Mouse (Mus musculus) layer of hippocampus, adult 9-10 months (tissue): ENCODE data around the gene Them5.

Experiments
- DNase-seq: peaks from one replicate; pipeline ENCODE4 v3.0.0; 2022; ENCODE audit warnings: low spot score

The Them5 gene

DNA sequence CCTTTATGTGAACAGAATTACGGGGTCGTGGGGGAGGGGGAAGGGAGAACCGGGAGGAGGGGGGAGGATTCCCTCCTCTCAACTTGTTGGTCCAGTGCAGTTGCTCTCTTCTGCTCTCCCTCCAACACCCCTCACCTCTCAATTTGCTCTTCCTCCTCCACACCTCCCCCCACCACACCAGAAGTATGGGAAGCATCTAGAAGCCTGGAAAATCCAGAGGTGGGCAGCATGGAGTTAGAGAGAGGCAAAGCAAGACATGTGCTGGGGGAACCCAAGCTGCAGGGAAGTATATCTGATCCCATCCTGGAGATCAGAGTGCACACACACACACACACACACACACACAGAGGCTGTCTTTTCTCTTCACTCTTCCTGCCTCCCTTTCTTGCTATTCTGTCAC lies 30.1 kb downstream of the Them5 start:
- DNase-seq = no peak

DNA sequence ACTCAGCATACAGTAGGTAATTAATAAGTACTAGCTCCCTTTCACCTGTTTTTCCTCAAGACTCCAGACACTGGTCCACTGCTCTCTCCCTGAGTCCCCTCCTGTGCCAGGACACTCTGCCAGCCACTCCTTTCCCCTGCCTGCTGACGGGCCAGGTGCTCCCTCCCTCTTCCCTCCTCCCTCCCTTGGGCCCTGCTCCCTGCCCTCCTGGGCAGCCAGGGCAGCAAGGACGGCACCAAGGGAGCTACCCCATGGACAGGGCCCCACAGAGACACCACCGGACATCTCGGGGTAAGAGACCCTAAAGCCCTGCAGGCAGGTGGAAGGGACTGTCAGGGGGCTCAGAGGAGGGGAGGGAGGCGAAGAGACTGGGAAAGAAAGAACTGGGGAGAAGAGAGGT lies 30.7 kb downstream of the Them5 start, which contains the start of gene Rorc:
Gene Rorc, plus strand, starts transcription at position 154 of the 400 bp plus-strand sequence.
- no peak for DNase-seq

DNA sequence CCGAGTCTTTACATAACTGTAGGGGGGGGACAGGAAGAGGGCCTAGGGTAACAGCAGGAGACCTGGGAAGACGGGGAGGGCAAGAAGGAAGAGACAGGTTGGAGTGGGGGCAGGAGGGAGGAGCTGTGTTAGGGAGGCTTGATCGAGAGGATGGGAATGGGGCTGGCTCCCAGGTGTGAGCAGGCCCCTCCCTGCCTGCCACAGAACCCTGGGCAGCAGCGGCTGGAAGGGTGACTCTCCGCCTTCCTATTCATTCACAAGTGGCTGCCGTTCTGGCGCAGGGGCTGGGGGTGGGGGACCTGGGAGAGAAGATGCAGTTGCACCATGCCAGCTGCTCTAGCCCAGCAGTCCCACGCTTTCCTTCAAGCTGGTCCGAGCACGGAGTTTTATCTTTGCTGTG lies 31.2 kb downstream of the Them5 start:
- no peak for DNase-seq

DNA sequence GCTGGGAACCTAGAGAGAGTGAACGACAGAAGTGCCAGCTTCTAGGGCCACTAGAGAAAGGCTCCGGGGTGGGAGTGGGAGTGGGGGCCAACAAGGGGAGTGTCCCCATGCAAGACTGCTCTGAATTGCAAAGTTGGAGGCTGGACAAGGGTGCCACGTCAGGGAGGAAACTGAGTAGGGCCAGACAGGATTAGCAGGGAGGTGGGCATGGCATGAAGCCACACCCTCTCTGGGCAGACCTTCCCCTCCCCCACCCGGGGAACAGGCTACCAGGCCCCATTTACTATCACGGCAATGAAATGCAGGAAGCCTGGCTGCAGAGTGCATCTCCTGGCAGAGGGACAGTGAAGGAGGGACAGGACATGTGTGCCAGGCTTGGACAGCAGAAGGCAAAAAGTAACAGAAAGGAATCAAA lies 31.7 kb downstream of the Them5 start:
- no peak for DNase-seq

DNA sequence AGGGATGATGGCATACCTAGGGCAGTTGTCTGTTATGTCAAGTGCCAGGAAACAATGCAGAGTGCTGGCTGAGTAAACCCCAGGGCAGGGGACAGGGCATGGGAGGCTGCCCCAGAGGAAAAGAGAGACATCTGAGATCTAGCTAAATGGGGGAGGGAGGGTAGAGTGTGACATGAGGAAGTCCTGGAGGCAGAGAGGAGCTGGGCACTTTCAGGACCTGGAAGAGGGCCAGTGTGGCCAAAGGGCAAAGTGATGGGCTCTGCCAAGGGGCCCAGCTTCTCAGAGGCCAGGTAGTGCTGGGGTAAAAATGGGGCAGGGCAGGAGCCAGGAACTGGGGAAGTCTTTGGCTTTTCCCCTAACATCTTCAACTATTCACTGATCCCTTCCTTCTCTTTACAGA lies 32.7 kb downstream of the Them5 start:
- no peak for DNase-seq

DNA sequence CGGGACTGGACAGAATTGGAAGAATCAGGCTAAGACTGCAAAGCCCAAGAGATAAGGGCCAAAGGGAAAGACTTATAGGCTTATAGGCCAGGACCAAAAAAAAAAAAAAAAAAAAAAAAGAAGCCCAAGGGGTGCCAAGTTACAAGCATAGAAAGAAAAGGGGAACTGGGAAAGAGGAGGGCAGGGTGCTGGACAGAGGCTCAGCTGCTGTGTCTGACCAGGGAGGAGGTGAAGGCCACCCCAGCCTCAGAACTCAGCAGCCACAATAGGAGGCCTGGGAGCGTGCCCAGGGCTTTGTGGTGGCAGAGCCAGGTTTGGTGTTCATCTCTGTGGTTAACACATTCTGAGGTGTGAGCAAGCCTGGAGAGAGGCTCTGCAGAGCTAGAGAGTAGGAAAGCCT lies 33.2 kb downstream of the Them5 start:
- no peak for DNase-seq

DNA sequence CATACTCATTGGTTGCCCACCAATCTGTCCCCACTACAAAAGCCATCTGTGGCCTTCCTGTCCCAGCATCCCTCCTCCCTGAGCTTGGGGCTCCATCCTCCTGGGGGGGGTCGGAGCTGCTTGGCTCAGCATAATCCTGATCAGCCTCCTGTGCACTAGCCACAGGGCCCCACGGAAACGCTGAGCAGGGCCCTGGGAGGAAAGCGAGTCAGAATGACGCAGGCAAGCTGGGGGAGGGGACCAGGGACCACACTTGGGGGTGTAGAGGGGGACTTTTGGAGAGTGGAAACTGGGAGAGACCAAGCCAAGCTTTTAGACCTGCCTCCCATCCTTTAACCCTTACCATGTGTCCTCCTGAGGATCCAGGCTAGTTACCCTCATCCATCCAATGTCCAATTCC lies 34.0 kb downstream of the Them5 start:
- DNase-seq = no peak

DNA sequence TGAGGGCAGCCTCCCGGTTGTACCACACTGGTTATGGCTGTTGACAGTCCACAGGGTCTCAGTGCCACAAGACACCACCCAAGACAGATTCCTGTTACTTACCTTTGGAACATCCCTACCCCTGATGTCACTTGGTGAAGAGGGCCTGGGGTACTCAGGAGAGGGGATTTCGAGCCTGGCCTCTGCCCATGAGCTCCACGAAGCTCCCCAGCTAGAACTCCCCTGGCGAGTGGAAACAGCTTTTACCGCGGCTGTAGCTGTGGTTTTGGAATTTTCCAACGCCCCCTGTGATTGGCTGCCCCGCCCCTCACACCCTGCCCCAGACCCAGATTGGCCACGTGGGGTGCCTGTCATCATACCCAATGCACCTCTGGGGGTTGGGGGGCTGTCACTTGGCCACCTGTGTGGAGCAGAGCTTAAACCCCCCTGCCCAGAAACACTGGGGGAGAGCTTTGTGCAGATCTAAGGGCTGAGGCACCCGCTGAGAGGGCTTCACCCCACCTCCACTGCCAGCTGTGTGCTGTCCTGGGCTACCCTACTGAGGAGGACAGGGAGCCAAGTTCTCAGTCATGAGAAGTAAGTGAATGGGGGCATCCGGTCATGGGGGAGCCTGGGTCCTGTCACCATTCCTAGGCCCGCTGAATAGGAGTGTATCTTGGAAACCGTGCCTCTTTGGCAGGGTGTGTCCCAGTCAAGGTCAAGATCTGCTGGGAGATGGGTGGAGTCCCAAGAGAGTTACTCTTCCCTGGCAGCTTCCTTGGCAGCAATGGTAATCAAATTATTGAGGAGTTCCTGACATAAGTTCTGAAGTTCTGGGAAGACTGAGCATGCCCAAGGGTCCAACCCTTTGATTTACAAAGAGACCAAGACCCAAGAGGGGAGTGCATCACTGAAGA lies 35.4 kb downstream of the Them5 start:
- no peak for DNase-seq

DNA sequence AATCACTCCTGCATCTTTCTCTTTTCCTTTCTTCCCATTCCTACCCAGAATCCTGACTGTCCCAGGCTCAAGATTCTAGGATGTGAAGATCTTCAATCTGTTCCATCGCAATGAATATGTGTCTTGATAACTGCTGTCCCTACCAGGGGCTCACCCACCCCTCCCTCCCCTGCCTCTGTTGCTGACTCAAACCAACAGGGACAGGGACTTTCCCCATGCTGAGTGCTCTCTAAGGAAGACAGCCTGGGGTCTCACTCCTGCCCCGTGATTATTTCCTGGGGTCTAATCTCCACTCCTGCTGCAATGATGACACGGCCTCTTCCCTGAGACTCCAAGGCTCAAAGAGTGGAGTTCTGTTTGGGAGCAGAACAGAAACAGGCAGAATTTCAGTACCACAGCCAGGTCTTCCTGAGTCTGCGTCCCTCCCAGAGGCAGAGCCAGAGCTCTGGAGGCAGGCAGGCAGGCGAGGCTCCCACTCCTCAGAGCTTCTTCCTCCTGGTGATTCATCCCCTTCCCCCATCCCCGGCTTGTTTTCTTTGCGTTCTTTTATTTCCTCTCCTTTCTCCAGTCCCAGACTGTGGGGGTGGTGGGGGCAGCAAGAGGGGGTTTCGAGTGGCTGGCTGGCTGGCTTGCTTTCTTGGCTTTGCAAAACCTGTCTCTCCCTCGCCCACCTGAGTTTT lies 38.1 kb downstream of the Them5 start:
- no peak for DNase-seq

DNA sequence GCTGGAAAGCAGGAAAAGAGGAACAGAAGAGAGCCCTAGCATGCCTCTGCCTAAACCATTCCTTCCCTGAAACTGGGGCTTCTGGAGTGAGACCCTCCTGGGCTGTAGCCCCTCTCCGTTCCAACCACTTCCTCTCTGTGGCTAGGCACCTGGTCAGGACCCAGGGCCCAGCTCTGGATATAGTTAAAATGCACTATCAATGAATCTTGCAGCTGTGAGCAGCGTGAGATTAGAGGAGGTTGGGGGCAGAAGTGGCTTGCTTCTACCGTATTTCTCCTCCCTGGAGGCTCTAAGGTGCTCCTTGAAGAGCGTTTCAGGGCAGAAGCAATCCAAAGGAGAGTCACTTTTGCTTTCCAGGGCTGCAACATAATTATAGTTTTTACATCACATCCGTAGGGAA lies 40.4 kb downstream of the Them5 start:
- DNase-seq = no peak

DNA sequence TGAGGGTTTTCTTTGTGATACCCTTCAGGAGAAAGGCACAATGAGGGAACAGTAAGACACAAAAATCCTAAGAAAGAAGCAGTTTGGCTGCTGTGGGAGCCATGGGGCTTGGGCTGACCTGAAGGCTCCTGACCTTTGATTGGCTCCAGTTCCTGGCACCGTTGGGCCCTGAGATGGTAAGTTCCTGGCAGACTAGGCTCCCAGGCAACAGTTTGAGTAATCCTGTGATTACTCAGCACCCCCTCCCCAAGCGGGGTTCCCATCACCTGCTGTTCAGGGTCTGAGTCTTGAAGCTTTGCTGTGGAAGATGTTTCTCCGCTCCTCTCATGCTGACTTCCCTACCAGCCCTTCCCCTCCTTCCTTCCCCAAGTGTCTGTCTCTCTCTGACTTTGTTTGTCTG lies 41.6 kb downstream of the Them5 start:
- no peak for DNase-seq

DNA sequence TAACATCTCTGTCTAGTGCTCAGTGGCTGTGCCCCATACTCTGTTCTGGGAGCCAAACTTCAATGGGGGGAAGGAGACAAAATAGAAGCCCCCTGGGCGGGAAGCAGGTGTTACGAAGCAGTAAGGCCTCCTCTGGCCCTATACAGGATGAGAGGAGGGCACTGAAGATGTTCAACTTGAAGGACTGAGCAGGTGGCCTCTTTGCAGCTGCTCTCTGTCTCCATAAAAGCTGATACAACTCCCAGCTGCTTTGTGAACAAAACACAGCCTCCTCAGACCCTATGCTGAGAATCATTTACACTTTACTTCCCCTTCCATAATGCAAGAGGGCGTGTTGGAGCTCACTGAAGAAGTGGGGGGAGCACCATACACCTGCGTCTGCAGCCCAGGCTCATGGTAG lies 44.8 kb downstream of the Them5 start:
- DNase-seq = no peak

DNA sequence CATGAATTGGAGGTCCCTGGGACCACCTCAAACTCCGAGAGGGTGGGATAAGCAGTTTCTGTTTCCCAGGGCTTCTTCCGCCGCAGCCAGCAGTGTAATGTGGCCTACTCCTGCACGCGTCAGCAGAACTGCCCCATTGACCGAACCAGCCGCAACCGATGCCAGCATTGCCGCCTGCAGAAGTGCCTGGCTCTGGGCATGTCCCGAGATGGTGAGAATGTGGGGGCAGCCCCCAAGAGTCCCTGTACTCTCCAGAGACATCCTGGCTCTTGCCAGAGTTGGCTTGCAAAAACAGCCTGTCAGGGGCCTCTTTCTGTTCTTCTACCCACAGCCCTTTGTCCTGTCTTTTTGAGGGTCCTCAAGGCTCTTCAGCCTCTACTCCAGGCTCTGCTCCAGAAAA lies 45.5 kb downstream of the Them5 start:
- DNase-seq = no peak

DNA sequence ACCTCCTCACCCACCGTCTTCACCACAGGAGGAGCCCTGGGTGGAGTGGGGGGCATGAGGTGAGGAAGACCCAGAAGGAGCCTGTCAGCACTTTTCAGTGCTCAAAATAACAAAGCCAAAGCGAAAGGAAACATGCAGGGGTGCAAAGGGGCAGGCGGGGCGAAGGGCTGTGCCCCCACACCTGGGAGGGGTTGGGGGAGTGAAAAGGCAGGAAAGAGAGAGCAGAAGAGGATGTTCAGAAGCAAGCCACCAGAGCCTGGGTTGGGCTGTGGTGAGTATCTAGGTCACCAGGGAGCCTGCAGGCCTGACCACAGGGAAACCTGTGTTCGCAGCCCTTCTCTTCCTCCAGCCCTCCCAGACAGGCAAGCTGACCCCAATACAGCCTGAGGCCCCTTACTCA lies 46.1 kb downstream of the Them5 start:
- DNase-seq = no peak

DNA sequence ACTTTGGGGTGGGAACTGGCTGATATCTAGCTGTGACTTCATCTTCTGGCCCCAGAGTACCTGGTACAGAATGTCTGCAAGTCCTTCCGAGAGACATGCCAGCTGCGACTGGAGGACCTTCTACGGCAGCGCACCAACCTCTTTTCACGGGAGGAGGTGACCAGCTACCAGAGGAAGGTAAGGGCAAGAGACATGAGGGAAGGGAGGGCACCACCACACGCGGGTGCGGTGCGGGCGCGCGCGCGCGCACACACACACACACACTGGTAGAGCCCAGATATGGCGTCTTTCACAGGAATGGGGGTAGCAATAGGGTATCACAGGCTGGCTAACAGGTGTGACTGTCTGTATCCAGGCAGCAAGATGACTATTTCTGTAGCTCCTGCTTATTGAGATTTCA lies 47.5 kb downstream of the Them5 start:
- no peak for DNase-seq

DNA sequence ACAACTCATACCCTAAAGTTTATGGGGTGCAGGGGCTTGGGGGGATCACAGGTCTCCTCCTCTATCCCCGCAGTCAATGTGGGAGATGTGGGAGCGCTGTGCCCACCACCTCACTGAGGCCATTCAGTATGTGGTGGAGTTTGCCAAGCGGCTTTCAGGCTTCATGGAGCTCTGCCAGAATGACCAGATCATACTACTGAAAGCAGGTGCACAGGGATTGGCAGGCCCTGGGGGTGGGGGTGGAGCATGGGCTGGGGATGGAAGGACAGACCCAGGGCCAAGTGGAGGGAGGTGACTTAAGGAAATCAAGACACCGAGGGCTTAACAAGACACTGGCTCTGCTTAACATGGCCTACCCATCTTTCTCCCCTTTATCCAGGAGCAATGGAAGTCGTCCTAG lies 49.1 kb downstream of the Them5 start:
- DNase-seq = no peak

DNA sequence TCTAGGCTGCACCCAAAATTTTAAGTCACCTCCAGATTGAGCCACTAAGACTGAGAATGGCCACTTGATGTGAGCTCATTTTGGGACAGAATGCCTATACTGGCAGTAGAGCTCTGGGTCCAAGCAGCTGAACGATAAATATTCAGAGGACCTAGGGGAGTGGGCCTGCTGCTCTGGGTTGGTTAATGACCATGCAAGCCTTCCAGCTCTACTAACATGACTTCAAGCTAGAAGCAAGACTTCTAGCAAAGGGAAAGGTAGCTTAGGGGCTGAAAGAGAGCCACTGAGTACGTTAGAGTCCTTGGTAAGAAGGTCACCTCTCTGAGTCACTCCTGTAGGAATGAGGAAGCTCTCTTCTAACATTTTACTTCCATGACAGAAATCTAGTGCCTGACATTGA lies 50.2 kb downstream of the Them5 start:
- no peak for DNase-seq

DNA sequence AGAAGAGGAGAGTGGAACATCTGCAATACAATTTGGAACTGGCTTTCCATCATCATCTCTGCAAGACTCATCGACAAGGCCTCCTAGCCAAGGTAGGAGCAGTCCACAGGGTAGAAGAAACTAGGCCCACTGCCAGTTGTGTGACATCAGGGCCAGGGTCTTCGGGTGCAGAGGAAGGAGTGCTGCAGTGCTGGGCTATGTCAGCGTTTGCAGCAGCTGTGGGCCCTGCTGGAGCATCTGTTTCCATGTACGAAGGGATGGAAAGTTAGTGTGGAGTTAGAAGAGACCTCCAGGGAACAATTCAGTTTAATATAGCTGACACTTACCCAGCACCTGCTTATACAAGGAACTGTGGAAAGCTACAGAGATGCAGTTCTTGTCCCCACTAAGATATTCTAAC lies 51.1 kb downstream of the Them5 start:
- DNase-seq = no peak

DNA sequence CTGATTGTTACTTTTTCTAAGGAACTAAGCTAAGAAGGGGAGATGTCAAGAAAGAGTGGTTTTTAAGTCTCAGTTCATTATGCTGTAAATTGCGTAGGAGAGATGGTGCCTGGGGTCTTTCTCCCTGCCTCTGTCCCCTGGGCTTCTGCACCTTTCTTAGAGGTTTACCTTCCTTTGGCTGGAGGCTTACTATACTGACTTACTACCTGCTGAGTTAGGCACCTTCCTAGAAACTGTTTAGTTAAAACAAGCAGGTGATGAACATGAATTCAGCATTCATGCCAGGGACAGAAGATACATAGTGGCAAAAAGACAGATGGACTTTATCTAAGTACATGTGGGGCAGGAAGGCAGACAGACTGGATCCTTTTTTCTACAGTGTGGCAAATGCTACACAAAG lies 54.4 kb downstream of the Them5 start:
- DNase-seq = no peak

DNA sequence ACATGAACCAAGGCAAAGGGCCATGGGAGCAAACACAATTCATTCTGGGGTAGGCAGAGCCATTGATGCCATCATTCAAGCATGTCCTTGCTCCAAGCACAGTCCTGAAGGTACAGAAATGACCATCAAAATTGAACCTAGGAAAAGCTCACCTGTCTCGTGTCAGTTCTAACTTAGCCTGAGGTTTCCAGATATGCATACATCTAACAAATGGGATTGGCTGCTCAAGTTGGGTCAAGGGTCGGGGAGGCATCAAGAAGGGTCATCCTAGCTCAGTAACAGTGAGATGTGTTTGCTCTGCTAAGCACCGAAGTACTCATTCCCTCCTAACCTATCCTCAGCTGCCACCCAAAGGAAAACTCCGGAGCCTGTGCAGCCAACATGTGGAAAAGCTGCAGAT lies 55.0 kb downstream of the Them5 start:
- DNase-seq = no peak
